Mouse (Mus musculus): ENCODE measurements around the gene Jarid2.

The Jarid2 gene

GRCm38 (mm10) chr13:44730146-44730864 is 1.0 kb downstream of the Jarid2 start:
- peak; percentile 97 for DNase-seq

DNA sequence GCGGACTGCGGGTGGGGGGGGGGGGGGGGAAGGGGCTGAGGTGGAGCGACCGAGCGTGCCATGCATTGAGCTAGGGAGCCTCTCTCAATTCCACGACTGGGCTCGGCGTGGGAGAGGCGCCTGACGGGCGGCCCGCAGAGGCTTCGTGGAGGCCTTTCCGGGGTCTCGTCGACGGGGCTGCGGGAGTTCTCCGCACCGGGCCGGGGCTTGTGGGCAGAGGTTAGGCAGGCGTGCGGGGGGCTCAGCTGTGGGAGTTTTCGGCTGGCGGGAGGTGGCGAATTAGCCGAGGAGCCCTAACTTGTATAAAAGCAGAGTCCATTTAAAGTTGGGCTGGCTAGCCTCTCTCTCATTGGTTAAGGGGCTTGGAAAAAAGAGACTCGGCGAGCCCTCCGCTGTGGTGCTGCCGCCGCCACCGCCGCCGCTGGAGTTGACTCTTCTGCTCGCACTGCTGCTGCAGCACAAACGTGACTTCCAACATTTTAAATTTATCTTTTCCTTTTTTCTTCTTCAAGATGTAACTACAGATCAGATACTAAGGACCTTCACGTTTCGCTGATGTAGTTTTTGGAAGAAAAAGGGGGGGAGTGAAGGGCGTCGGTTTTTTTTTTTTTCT is 1.8 kb downstream of the Jarid2 start:
- peak; percentile 90 for DNase-seq

- DNase-seq = peak; percentile 44
Observed at GRCm38 (mm10) chr13:44731727-44732441, 2.6 kb downstream of the Jarid2 start.

GRCm38 (mm10) chr13:44732442-44732974 is 3.2 kb downstream of the Jarid2 start:
- DNase-seq = peak; percentile 6

DNA sequence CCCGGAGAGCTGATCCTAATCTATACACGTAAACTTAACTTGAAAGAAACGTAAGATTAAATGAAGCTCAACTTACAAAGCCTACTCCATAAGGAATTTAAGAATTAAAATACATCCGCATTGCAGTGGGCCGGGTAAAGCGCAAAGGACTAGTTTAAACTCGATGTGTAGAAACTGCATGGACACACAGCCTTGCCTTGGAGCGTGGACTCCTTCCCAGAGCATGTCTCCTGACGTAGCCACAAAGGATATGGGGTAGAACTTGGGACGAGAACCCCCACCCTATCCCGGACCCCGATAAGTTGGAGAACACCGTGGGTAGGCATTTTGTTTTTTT is 3.7 kb downstream of the Jarid2 start:
- no peak for DNase-seq

DNA sequence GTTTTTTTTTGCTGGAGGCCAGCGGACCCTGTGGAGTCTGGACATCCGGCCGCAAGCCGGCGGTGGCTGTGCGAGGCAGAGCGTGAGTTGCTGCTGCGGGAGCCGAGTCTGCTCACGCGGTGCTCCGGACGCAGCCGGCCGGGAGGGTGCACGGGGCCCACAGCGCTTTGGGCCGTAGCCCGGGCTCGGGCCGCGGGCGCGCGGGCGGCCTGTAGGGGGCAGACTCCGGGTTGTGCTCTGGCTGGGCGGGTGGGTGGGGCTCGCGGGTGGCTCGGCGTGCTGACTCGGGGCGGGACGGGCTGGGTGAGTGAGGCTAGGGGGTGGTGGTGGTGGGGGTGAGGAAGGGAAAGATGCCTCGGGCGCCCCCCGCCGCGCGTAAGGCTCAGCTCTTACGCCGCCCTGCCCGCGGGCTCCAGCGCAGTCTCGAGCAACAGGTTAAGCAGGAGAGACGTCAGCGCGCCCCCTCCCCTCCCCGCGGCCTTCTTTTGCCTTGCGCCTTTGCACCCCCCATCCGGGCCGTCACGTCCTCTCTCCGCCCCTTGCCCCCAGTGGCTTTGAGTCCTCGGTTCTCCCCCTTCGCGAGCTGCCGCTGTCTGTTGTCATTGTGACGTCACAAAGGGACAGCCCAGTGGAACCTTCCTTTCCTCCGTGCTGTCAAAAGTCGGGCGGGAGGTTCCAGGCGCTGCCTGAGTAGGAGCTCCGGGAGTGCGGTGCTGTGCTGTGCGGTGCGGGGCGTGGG is 4.3 kb downstream of the Jarid2 start:
- peak; percentile 91 for DNase-seq

GRCm38 (mm10) chr13:44734441-44734840 is 5.2 kb downstream of the Jarid2 start:
- DNase-seq = peak; percentile 9

GRCm38 (mm10) chr13:44735088-44735690 is 5.9 kb downstream of the Jarid2 start:
- DNase-seq = no peak

- DNase-seq = no peak
Observed at GRCm38 (mm10) chr13:44737297-44737696, 8.0 kb downstream of the Jarid2 start.

GRCm38 (mm10) chr13:44751780-44752179 is 22.5 kb downstream of the Jarid2 start:
- DNase-seq = no peak

GRCm38 (mm10) chr13:44753206-44753605 is 23.9 kb downstream of the Jarid2 start:
- DNase-seq = no peak

GRCm38 (mm10) chr13:44755434-44755833 is 26.2 kb downstream of the Jarid2 start:
- no peak for DNase-seq

GRCm38 (mm10) chr13:44758750-44759149 is 29.5 kb downstream of the Jarid2 start:
- DNase-seq = peak; percentile 51

GRCm38 (mm10) chr13:44760761-44761160 is 31.5 kb downstream of the Jarid2 start:
- DNase-seq = no peak

GRCm38 (mm10) chr13:44763068-44763467 is 33.8 kb downstream of the Jarid2 start:
- no peak for DNase-seq

- no peak for DNase-seq
Observed at GRCm38 (mm10) chr13:44767751-44768150, 38.5 kb downstream of the Jarid2 start.

DNA sequence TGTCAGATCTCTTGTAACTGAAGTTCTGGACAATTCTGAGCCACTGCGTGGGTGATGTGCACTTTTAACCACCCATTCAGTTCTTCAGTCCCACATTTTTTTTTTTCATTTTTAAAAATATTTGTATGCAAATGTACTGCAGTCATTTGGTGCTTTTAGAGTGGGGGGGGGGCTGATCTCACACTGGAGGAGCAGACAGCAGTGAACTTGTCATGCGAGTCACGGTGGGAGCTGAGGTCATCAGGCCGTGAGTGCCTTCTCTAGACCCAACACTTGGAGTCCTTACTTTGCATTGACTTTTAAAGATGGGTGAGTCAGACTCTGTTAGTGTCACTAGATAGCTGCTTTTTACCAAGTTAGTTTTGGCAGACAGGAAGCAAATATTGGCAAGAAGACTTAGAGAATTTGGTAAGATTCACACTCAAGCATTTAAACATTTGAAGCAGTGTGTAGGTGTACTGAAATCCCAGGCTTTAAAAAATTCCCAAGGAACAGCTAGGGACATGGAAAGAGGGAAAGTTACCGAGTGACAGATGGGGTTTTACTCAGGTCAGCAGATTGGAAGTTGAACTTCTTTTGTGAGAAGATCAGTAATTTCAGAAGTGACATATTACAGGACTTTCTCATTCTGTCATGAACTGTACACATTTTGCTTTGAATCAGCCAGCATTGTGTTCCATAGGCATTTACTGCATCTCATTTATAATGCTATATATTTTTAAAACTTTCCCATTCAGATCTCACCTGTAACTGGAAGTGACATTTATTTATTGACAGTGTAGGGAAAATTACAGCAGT is 41.7 kb downstream of the Jarid2 start:
- no peak for DNase-seq

DNA sequence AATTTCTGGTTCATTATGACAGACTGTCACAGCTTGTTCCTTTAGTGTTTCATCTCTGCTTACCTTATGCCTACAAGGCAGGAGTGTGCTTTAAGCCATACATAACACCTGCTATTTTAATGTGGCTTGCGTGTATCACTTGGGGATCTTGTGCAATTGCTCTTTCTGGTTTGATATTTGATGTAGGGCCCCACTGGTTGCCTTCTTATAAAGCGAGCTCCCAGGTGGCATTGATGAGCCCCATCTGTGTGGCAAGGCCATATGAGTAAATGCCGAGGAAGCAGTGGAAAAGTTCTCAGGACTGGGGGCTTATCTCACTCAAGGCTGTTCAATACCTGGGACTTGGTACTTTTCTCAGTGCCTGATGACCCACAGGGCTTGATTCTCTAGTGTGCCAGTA is 43.5 kb downstream of the Jarid2 start:
- peak; percentile 48 for DNase-seq

DNA sequence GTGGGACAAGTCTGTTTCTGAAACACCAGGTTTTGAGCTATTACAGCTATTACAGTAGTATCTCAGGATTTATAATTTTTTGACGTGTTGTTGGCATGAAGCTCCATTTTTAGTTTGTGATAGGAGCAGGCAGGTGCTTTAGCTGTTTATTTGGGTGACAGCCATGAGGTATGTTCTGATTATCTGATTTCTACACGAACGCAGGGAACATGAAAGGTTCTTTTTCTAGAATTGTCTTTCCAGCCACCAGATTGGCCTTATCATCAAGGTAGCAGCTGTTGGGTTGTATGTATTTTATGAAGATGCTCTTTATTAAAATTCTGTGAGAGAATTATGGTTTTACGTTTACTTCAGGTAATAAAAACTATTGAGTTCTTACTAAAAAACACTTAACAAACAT is 45.1 kb downstream of the Jarid2 start:
- no peak for DNase-seq

- DNase-seq = no peak
Observed at GRCm38 (mm10) chr13:44775396-44775795, 46.1 kb downstream of the Jarid2 start.

- no peak for DNase-seq
Observed at GRCm38 (mm10) chr13:44780506-44780905, 51.2 kb downstream of the Jarid2 start.

DNA sequence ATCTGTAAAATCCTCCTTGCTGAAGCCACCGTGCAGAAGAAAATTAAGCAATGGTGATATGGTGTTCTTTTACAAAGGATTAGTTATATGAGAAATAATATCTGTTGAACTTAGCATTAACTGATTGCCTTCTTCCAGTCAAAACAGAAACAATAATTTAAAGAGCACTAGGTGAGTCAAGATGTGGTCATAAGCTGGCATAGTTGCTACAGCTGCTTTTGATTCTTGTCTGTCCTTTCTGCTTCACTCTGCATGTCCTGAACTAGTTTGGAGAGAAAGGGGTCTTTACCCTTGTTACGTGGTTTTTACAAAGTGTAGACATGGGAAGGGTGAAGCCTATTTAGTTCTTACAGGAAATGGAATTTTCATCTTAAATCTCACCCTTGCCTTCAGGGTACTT is 51.9 kb downstream of the Jarid2 start:
- no peak for DNase-seq
